Mouse (Mus musculus) spleen, postnatal 4 days (tissue): ENCODE results near the gene Slc12a9.

Source experiments
- DNase-seq, 2 experiments: peaks; one replicate each; pipeline ENCODE4 v3.0.0; 2022; ENCODE audit warnings: low spot score in 2 of 2

Gene Slc12a9

DNA sequence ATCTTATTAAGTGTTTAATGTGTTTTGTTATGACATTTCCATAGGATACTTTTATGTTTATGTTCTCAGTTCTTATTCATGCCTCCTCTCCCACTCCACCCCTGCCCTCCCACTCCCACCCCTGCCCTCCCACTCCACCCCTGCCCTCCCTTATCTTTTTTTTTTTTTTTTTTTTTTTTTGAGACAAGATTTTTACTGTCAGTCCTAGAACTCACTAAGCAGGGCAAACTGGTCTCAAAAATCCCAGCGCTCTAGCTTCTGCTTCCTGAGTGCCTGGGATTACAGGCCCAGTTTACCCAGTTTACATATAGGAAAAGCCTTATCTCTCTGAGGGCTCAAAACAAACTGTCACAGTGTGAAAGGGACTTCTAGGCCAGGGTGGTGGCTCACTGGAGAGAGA is 13.0 kb upstream of the Slc12a9 start:
- DNase-seq: no peak

DNA sequence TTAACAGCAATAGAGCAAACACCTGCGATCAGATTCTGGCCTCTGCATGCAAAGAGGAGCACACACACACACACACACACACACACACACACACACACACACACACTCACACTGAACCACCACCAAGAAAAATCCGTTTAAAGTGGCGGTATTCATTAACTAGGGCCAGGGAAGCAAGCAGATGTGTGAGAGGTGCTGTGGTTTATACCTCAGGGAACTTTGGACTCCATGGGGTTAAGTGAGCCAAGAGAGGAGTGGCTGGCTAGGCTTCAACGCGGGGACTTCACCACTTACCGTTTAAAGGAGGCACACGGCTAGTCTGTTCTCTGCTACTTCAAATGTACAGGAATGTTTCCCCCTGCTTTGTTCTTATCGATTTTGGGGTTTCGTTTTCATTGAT is 12.4 kb upstream of the Slc12a9 start:
- no peak for DNase-seq

GRCm38 (mm10) chr5:137343869-137344268 is 10.5 kb upstream of the Slc12a9 start:
- peak in 1 of 2 experiments; percentile 55 for DNase-seq

GRCm38 (mm10) chr5:137343412-137343811 is 10.0 kb upstream of the Slc12a9 start:
- DNase-seq: peak in 1 of 2 experiments; percentile 55

GRCm38 (mm10) chr5:137342407-137343012 is 9.1 kb upstream of the Slc12a9 start:
- DNase-seq: no peak

- peak in 1 of 2 experiments; percentile 39 for DNase-seq
These were observed 6.8 kb upstream of the Slc12a9 start for GRCm38 (mm10) chr5:137340222-137340621.

GRCm38 (mm10) chr5:137339290-137339979 is 6.0 kb upstream of the Slc12a9 start:
- peak in 1 of 2 experiments; percentile 41 for DNase-seq

DNA sequence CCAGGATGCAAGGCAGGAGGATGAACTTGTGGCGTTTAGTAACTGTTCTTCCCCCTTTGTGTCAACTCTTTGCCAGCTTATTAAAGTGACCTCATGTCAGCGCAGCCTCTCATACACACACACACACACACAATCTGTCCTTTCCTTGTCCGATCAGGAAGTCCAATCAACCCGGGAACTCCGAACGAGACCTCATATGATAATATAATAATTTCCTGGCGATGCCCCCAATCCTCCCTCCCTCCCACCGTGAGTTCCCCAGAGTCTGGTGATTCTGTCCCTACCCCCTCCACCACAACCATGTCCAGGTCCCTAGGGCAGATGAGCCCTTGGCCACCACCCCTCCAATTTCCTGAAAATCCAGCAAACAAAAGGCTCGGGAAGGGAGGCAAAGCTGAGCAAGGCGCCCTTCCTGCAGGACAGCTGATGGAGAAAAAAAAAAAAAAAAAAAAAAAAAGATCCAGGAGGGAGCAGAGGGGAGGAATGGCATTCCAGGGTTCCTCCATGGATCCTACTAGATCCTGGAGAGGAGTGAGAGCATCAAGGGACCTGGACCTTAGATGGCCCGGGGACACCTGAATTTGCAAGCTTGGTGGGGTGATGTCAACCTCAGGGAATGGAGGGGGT is 5.4 kb upstream of the Slc12a9 start:
- DNase-seq: no peak

- peak; percentile 85 to 90 for DNase-seq
These were observed 4.9 kb upstream of the Slc12a9 start for GRCm38 (mm10) chr5:137338256-137338655.

DNA sequence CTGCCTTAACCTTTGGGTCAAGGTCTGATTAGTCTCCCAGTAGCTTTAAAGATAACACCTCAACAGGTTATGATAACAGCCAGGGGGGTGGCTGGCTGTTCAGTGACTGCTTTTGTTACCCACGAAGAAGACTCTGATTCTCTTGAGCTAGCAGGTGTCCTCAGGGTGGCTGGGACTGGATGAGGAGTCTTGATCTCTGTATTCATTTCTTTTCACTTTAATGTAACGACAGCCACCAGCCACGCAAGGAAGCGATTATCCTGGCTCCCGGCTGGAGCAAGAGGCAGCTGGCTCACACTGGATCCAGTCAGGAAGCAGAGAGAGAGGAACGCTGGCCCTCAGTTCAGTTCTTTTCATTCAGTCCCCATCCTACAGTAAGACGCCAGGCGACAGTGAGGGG is 3.8 kb upstream of the Slc12a9 start:
- DNase-seq: no peak

DNA sequence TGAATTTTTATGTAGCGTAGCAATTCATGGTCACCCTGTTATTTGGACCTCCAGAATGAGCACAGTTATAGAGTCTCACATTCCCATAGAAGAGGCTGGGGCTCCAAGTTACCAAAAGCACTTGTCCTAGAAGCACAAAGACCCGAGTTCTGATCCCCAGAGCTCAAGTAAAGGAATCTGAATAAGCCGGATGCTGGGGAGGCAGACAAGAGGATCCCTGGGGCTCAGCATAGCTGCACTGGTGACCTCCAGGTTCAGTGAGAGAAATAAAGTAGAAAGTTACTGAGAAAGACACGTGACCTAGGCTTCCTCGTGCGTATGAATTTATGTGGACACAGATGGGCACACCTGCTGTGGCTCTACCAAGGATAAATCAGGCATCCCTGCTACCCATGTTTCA is 1.7 kb upstream of the Slc12a9 start:
- no peak for DNase-seq

DNA sequence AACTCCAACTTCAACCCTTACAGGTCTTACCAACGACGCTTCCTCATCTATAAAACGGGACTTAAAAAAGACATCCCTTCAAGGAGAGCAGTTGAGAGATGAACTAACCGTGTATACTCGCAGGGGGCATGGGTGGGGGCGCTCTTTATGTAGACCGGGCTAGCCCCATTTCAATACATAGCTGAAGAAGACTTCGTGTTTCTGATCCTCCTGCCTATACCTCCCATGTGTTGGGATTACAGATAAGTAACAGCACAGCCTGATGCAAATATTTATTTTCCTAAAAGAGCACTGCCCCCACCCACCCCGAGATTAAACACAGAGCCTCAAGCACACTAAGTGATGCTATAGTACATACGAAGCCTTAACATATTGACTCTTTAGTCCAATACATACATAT is 920 bp upstream of the Slc12a9 start:
- no peak for DNase-seq

- no peak for DNase-seq
These were observed 413 bp downstream of the Slc12a9 start for GRCm38 (mm10) chr5:137332857-137333511.

DNA sequence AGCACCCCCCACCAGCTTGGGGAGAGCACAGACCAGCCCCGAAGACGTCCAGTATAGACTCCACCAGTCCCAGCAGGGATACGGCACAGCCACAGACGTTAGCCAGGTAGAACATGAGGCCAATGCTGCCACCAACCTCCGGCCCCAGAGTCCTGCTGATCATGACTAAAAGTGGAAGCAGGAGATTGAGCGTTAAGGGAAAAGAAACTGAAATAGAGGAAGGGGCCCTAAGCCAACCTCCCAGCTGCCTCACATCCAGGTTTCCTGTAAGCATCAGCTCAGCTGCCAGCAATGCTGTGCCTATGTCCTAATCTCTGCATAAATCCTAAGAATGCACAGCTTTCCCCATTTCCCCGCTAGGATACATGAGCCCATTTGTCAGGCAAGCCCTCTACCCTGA is 2.5 kb downstream of the Slc12a9 start:
- no peak for DNase-seq

DNA sequence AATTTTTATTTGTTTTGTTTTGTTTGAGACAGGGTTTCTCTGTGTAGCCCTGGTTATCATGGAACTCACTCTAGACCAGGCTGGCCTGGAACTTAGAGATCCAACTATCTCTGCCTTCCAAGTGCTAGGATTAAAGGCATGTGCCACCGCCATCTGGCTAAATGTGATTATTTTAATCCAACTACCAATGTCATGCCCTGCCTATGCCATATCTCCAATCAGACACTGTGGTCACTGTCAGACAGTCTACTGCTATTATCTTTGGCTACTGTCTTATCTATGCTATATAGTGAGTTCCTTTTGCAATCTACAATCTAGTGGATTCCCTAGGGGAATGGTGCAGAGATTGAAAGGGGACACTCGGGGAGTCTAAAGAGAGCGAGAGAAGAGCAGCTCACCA is 12.4 kb downstream of the Slc12a9 start:
- no peak for DNase-seq

- DNase-seq: no peak
These were observed 14.8 kb downstream of the Slc12a9 start for GRCm38 (mm10) chr5:137318570-137318969.

DNA sequence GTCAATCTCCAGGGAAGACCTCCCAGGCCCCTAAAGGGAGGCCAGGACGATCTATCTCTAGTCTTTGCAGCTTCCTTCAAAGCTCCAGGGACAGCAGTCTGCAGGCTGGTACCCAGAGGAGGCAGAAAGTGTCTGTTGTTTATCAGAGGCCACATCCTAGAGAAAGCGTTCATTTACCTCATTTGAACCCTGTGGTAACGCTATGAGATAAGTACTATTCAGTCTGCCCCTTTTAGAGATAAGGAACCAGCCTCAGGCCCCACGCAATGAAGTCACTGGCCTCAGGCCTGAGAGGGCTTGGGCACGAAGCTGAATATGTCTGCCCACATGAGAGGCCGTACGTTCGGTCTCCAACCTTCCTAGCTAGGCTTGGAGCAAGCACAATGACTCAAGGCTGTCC is 16.0 kb downstream of the Slc12a9 start:
- DNase-seq: no peak

- peak; percentile 57 to 78 for DNase-seq
These were observed 18.1 kb downstream of the Slc12a9 start for GRCm38 (mm10) chr5:137315084-137315903.

DNA sequence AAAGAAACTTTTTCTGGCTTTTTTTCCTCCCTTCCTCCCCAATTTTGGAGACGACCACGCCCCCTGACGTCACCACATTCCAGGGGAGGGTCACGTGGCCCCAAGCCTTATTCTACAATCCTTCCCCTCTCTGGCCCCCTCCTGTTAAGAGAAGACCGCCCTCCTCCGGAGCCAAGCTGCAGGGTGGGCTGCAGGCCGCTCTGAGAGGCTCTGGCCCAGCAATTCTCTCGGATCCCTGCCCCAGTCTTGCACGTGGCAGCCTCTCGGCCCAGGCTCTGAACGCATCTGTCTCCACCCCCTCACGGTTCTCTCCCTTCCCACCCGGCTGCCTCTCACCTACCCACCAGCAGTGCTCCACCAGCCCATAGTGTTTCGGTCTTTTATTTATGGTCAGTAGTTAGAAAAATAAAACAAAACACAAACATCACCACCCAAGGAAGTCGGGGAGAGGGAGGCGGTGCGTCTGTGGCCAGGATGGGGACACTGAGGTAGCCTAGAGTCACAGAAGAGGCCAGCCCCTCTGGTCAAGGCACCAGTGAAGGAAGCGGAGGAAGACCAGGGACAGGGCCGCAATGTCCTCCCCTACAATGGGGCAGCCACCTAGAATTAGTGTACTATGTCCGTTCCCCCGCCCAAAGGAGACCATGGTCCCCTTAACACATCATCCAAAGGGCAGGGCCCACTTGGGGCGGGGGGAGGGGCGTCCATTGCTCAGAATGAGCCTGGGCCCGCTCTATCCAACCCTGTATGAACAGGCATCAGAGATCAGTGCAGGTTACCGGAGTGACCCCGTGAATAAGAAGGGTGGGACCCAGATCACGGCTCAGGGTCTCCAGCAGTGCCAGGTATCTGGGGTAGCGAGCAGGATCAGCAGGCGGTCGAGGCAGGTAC is 19.0 kb downstream of the Slc12a9 start, which contains the start of gene Trip6:
Gene Trip6 (minus strand): TSS at position 212 of the 891 bp plus-strand sequence.
- peak; percentile 53 to 78 for DNase-seq

GRCm38 (mm10) chr5:137313466-137314192 is 19.8 kb downstream of the Slc12a9 start:
- peak in 1 of 2 experiments; percentile 67 for DNase-seq
